8 mouse cellular contexts compared by ENCODE assay signal in the genomic region with DNA sequence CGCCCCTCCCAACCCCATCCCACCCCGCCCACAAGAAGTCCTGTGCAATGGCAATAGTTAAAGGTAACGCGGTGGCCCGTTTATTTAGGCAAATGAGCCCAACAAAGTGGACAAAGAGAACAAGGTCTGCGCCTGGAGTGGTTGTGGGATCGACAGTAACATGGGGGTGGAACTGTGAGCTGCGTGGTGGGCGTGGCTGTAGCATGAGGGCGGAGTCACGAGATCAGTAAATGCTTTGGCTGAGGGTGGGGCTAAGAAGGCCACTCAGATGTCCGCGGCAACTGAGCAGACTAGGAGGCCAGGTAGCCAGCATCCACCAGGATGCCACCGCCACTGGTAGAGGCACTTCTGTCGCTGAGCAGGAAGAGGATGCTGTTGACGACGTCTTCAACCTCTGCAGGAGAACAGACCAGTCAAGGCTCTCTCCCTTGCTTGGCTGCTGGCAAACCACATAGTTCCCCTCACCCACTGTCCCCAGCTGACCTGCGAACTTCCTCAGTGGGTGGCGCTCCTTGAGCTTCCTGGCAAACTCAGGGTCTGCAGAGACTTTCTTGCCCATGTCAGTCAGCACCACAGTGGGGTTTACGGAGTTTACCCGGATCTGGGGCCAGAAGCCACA. TPM values are rescaled to one million over a fixed set of nuclear protein-coding genes. Genes with fewer than 3 reads are reported as not detected.
DNase-seq lines count a peak whose midpoint lies in the region; ATAC-seq lines count a peak whose summit lies in the region.
"Not testable (repeated sequence)": the region's sequence is repeated elsewhere in the genome, so short reads cannot be mapped to it uniquely, and the experiment has no call there.

No protein-coding gene starts in this region.

- DNase-seq in ZHBTc4 (ENCODE audit: low read depth, low spot score), result peak; percentile 88
- peak; percentile 80 for DNase-seq in lung, postnatal 25 days (ENCODE audit: low spot score)
- peak; percentile 37 for DNase-seq in thymus, postnatal 4 days

- not testable (repeated sequence) for H3K9ac ChIP-seq in embryonic facial prominence, embryonic 12.5 days; heart, embryonic 11.5 days (ENCODE audit: low read depth, low read length); intestine, embryonic 15.5 days; neural tube, embryonic 12.5 days
- peak overlapping the region; percentile 13; the same call in 1 of the 2 replicates for H3K9ac ChIP-seq in limb, embryonic 13.5 days

- H3K9me3 ChIP-seq in embryonic facial prominence, embryonic 12.5 days; heart, embryonic 11.5 days (replicated peaks; ENCODE audit: control insufficient read depth, low read length); intestine, embryonic 15.5 days; limb, embryonic 13.5 days; neural tube, embryonic 12.5 days: not testable (repeated sequence)

- not testable (repeated sequence) for H3K36me3 ChIP-seq in embryonic facial prominence, embryonic 12.5 days; heart, embryonic 11.5 days (ENCODE audit: control insufficient read depth, insufficient read depth, low read length); intestine, embryonic 15.5 days; limb, embryonic 13.5 days; neural tube, embryonic 12.5 days

- 3% methylated on average over 18 of the region's 21 CpGs for WGBS in embryonic facial prominence, embryonic 12.5 days
- 4% methylated on average over 18 of the region's 21 CpGs for WGBS in heart, embryonic 11.5 days (ENCODE audit: insufficient replicate concordance)
- WGBS in intestine, embryonic 15.5 days, result 2% methylated on average over 18 of the region's 21 CpGs
- 3% methylated on average over 17 of the region's 21 CpGs for WGBS in limb, embryonic 13.5 days
- WGBS in neural tube, embryonic 12.5 days, result 1% methylated on average over 17 of the region's 21 CpGs

- H3K4me1 ChIP-seq in embryonic facial prominence, embryonic 12.5 days, result peaks cover 27% of the 10 kb centered on the region; the same call in 1 of the 2 replicates
- not testable (repeated sequence) for H3K4me1 ChIP-seq in heart, embryonic 11.5 days (ENCODE audit: control insufficient read depth, insufficient read depth, low read length); intestine, embryonic 15.5 days (replicated peaks)
- peaks cover 27% of the 10 kb centered on the region for H3K4me1 ChIP-seq in limb, embryonic 13.5 days
- peaks cover 16% of the 10 kb centered on the region for H3K4me1 ChIP-seq in neural tube, embryonic 12.5 days

- H3K27ac ChIP-seq in embryonic facial prominence, embryonic 12.5 days; heart, embryonic 11.5 days (ENCODE audit: low read depth, low read length); intestine, embryonic 15.5 days; limb, embryonic 13.5 days; neural tube, embryonic 12.5 days: not testable (repeated sequence)

- H3K4me3 ChIP-seq in embryonic facial prominence, embryonic 12.5 days, result peak overlapping the region; percentile 12; the same call in 1 of the 2 replicates
- H3K4me3 ChIP-seq in heart, embryonic 11.5 days (ENCODE audit: low read depth, low read length); intestine, embryonic 15.5 days (replicated peaks): not testable (repeated sequence)
- H3K4me3 ChIP-seq in limb, embryonic 13.5 days, result peak overlapping the region; percentile 11
- H3K4me3 ChIP-seq in neural tube, embryonic 12.5 days, result 0 out of 2 replicates have a peak overlapping the region, but pooled peaks have one; percentile 7

- not testable (repeated sequence) for ATAC-seq in embryonic facial prominence, embryonic 12.5 days (ENCODE audit: insufficient number of reproducible peaks, insufficient read depth, low FRiP score, low TSS enrichment); neural tube, embryonic 12.5 days (ENCODE audit: low FRiP score, low read depth)
- 0 out of 2 replicates have a peak, but pooled peaks have one; percentile 41 for ATAC-seq in heart, embryonic 11.5 days (replicated peaks; ENCODE audit: insufficient number of reproducible peaks, low FRiP score, low TSS enrichment)
- ATAC-seq in intestine, embryonic 15.5 days, result peak; percentile 32; the same call in 1 of the 2 replicates
- peak; percentile 48; the same call in 1 of the 2 replicates for ATAC-seq in limb, embryonic 13.5 days (ENCODE audit: low FRiP score, low read depth)

- H3K27me3 ChIP-seq in embryonic facial prominence, embryonic 12.5 days; intestine, embryonic 15.5 days (replicated peaks); limb, embryonic 13.5 days; neural tube, embryonic 12.5 days (replicated peaks): not testable (repeated sequence)
- H3K27me3 ChIP-seq in heart, embryonic 11.5 days (ENCODE audit: control insufficient read depth, insufficient read depth, low read length), result peaks cover 25% of the 10 kb centered on the region

- peak overlapping the region; percentile 39 for H3K4me2 ChIP-seq in embryonic facial prominence, embryonic 12.5 days (replicated peaks)
- H3K4me2 ChIP-seq in heart, embryonic 11.5 days, result peak overlapping the region; percentile 37
- peak overlapping the region; percentile 47 for H3K4me2 ChIP-seq in intestine, embryonic 15.5 days (replicated peaks)
- H3K4me2 ChIP-seq in limb, embryonic 13.5 days (replicated peaks), result peak overlapping the region; percentile 51
- H3K4me2 ChIP-seq in neural tube, embryonic 12.5 days (replicated peaks), result peak overlapping the region; percentile 47

RNA-seq across cellular contexts. Expression of a gene that starts 2.4 kb away (rescaled TPM):
- polyA plus RNA-seq in embryonic facial prominence, embryonic 12.5 days (2016; fragmentation: Nextera tagmentation; extraction: Ambion mirVana), result 5.9 and 6.1 TPM in 2 replicates
- 0.36 and 1.0 TPM in 2 replicates for polyA plus RNA-seq in heart, embryonic 11.5 days (2014; fragmentation: Nextera tagmentation; extraction: Ambion mirVana)
- 0.79 and 2.4 TPM in 2 replicates for polyA plus RNA-seq in intestine, embryonic 15.5 days (2015; fragmentation: Nextera tagmentation; extraction: Ambion mirVana)
- 7.7 and 10.1 TPM in 2 replicates for polyA plus RNA-seq in limb, embryonic 13.5 days (2015; fragmentation: Nextera tagmentation; extraction: Ambion mirVana)
- polyA plus RNA-seq in neural tube, embryonic 12.5 days (2016; fragmentation: Nextera tagmentation; extraction: Ambion mirVana), result 0.95 and 1.6 TPM in 2 replicates

RNA-seq across cellular contexts. Expression of a gene that starts 2.5 kb away (rescaled TPM):
- 11.5 and 12.3 TPM in 2 replicates for polyA plus RNA-seq in embryonic facial prominence, embryonic 12.5 days (2016; fragmentation: Nextera tagmentation; extraction: Ambion mirVana)
- 5.1 and 6.6 TPM in 2 replicates for polyA plus RNA-seq in heart, embryonic 11.5 days (2014; fragmentation: Nextera tagmentation; extraction: Ambion mirVana)
- 31.3 and 41.7 TPM in 2 replicates for polyA plus RNA-seq in intestine, embryonic 15.5 days (2015; fragmentation: Nextera tagmentation; extraction: Ambion mirVana)
- 15.6 and 16.2 TPM in 2 replicates for polyA plus RNA-seq in limb, embryonic 13.5 days (2015; fragmentation: Nextera tagmentation; extraction: Ambion mirVana)
- polyA plus RNA-seq in neural tube, embryonic 12.5 days (2016; fragmentation: Nextera tagmentation; extraction: Ambion mirVana), result 12.3 and 16.7 TPM in 2 replicates

RNA-seq across cellular contexts. Expression of a gene that starts 8.3 kb away (rescaled TPM):
- 59.7 and 62.8 TPM in 2 replicates for polyA plus RNA-seq in embryonic facial prominence, embryonic 12.5 days (2016; fragmentation: Nextera tagmentation; extraction: Ambion mirVana)
- polyA plus RNA-seq in heart, embryonic 11.5 days (2014; fragmentation: Nextera tagmentation; extraction: Ambion mirVana), result 1.7 and 3.0 TPM in 2 replicates
- 34.2 and 35.8 TPM in 2 replicates for polyA plus RNA-seq in intestine, embryonic 15.5 days (2015; fragmentation: Nextera tagmentation; extraction: Ambion mirVana)
- 66.2 and 70.5 TPM in 2 replicates for polyA plus RNA-seq in limb, embryonic 13.5 days (2015; fragmentation: Nextera tagmentation; extraction: Ambion mirVana)
- polyA plus RNA-seq in neural tube, embryonic 12.5 days (2016; fragmentation: Nextera tagmentation; extraction: Ambion mirVana), result 118 and 119 TPM in 2 replicates

RNA-seq across cellular contexts. Expression of a gene that starts 15.8 kb away (rescaled TPM):
- polyA plus RNA-seq in embryonic facial prominence, embryonic 12.5 days (2016; fragmentation: Nextera tagmentation; extraction: Ambion mirVana), result 77.5 and 83.7 TPM in 2 replicates
- polyA plus RNA-seq in heart, embryonic 11.5 days (2014; fragmentation: Nextera tagmentation; extraction: Ambion mirVana), result 21.8 and 23.2 TPM in 2 replicates
- polyA plus RNA-seq in intestine, embryonic 15.5 days (2015; fragmentation: Nextera tagmentation; extraction: Ambion mirVana), result 42.0 and 45.4 TPM in 2 replicates
- polyA plus RNA-seq in limb, embryonic 13.5 days (2015; fragmentation: Nextera tagmentation; extraction: Ambion mirVana), result 66.2 and 75.4 TPM in 2 replicates
- polyA plus RNA-seq in neural tube, embryonic 12.5 days (2016; fragmentation: Nextera tagmentation; extraction: Ambion mirVana), result 70.9 and 72.6 TPM in 2 replicates

RNA-seq across cellular contexts. Expression of a gene that starts 16.0 kb away (rescaled TPM):
- polyA plus RNA-seq in embryonic facial prominence, embryonic 12.5 days (2016; fragmentation: Nextera tagmentation; extraction: Ambion mirVana), result 131 TPM in 2 replicates
- 114 and 129 TPM in 2 replicates for polyA plus RNA-seq in heart, embryonic 11.5 days (2014; fragmentation: Nextera tagmentation; extraction: Ambion mirVana)
- polyA plus RNA-seq in intestine, embryonic 15.5 days (2015; fragmentation: Nextera tagmentation; extraction: Ambion mirVana), result 163 and 170 TPM in 2 replicates
- polyA plus RNA-seq in limb, embryonic 13.5 days (2015; fragmentation: Nextera tagmentation; extraction: Ambion mirVana), result 139 and 145 TPM in 2 replicates
- 108 and 114 TPM in 2 replicates for polyA plus RNA-seq in neural tube, embryonic 12.5 days (2016; fragmentation: Nextera tagmentation; extraction: Ambion mirVana)

Comparison
In these comparisons a context has a peak if more than half of its experiments do, and no peak if none do; other contexts are left out.
1. DNase-seq: peak in every context shown above with its lines; median percentile 88 in ZHBTc4; 80 in lung, postnatal 25 days; 37 in thymus, postnatal 4 days.